Comparison of ENCODE assay signal across 8 mouse cellular contexts in the genomic region with DNA sequence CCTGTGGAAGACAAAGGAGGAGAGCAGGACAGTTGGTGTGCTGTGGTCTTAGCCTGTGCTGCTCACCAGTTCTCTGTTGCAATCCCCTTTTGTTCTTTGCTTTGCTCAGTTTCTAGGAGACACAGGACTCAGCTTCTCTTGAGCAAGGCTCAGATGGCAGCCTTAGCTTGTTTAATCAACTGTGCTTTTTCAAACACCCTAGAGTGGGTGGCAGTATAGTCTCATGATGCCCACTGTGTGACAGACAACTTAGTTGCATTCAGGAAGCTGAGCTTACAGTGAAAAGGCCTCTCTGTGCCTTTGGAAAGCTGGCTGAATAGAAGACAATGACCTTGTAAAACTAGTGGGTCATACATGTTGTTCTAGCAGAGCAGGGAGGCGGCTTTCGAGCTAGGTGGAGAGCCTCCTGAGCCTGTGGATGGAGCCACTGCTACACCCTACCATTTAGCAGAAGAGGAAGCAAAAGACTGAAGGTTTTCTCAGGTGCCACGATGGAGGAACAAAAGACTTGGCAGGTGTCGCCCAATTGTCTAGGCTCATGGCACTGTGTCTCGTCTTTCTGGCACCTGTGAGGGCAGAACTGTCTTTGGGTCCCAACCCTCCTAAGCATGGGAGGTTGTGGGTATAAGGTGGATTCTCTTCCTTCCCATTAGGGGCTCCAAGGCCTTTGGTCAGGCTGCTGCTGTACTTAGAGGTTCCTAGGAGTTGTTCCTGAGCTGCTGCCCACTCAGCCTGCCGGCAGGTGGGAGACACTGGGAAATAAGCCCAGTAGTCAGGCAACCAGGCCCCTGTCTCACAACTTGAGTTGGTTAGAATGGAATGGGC.
DNase-seq lines count a peak whose midpoint lies in the region; ATAC-seq and TF ChIP-seq lines count a peak whose summit lies in the region.
"Not testable (repeated sequence)": the region's sequence is repeated elsewhere in the genome, so short reads cannot be mapped to it uniquely, and the experiment has no call there.

No protein-coding gene starts in this region.

- H3K27me3 ChIP-seq in limb, embryonic 14.5 days (ENCODE audit: control insufficient read depth, insufficient read depth, low read length); midbrain, embryonic 13.5 days: not testable (repeated sequence)

- WGBS in limb, embryonic 14.5 days = 84% methylated on average over 6 of the region's 6 CpGs
- WGBS in midbrain, embryonic 13.5 days = 77% methylated on average over 6 of the region's 6 CpGs

- H3K9me3 ChIP-seq in limb, embryonic 14.5 days (ENCODE audit: control insufficient read depth, low read length) = peaks cover 16% of the 10 kb centered on the region; the same call in 1 of the 2 replicates
- peaks cover 15% of the 10 kb centered on the region for H3K9me3 ChIP-seq in midbrain, embryonic 13.5 days

- intact Hi-C loops in heart, postnatal 36 days (cut with DNase I) = not testable (repeated sequence)

- not testable (repeated sequence) for H3K4me2 ChIP-seq in limb, embryonic 14.5 days (replicated peaks; ENCODE audit: low read depth, low read length, severe bottlenecking); midbrain, embryonic 13.5 days (replicated peaks)

- not testable (repeated sequence) for H3K4me3 ChIP-seq in limb, embryonic 14.5 days (replicated peaks; ENCODE audit: low read length); midbrain, embryonic 13.5 days (replicated peaks)

- H3K27ac ChIP-seq in limb, embryonic 14.5 days (replicated peaks; ENCODE audit: low read depth, low read length); midbrain, embryonic 13.5 days: not testable (repeated sequence)

- peak; percentile 5; the same call in 1 of the 2 replicates for ATAC-seq in limb, embryonic 14.5 days (ENCODE audit: low FRiP score, low read depth)
- ATAC-seq in midbrain, embryonic 13.5 days = peak; percentile 10

- H3K4me1 ChIP-seq in limb, embryonic 14.5 days (ENCODE audit: control insufficient read depth, insufficient read depth, low read length); midbrain, embryonic 13.5 days (replicated peaks): not testable (repeated sequence)

- H3K9ac ChIP-seq in limb, embryonic 14.5 days (ENCODE audit: low read depth, low read length, severe bottlenecking); midbrain, embryonic 13.5 days (replicated peaks): not testable (repeated sequence)

- not testable (repeated sequence) for TF ChIP-seq POLR2A in limb, embryonic 14.5 days (IDR thresholded peaks at IDR 0.05; ENCODE audit: borderline replicate concordance, extremely low read depth, insufficient read depth, insufficient read length)

- DNase-seq in B cell, adult 2 months = peak; percentile 83 to 88
- DNase-seq in cerebellum, adult 9-10 months = peak; percentile 100
- peak; percentile 100 for DNase-seq in frontal cortex, postnatal 25 days (ENCODE audit: low spot score in 2 of 2)
- DNase-seq in heart, postnatal 36 days = peak; percentile 83 to 92
- DNase-seq in kidney, postnatal 25 days = peak; percentile 74 to 91
- DNase-seq in limb, embryonic 14.5 days (ENCODE audit: low spot score) = peak; percentile 2
- peak; percentile 82 to 99 for DNase-seq in spleen, postnatal 10 days (ENCODE audit: low spot score in 2 of 2)

- not testable (repeated sequence) for H3K36me3 ChIP-seq in limb, embryonic 14.5 days (ENCODE audit: control insufficient read depth, insufficient read depth, low read length)
- peaks cover 16% of the 10 kb centered on the region for H3K36me3 ChIP-seq in midbrain, embryonic 13.5 days

Comparison
In these comparisons a context has a peak if more than half of its experiments do, and no peak if none do; other contexts are left out.
1. DNase-seq: peak in every context shown above with its lines; median percentile 100 in cerebellum, adult 9-10 months; 100 in frontal cortex, postnatal 25 days; 90 in spleen, postnatal 10 days; 88 in heart, postnatal 36 days; 86 in B cell, adult 2 months; 82 in kidney, postnatal 25 days; 2 in limb, embryonic 14.5 days.